Mouse (Mus musculus): Measurements from ENCODE around the gene Ptpn1. TPM values are rescaled to one million over a fixed set of nuclear protein-coding genes. Genes with fewer than 3 reads are reported as not detected.

The Ptpn1 gene
- polyA plus RNA-seq, 1 experiment from 2014 or later, result 41.5 TPM

DNA sequence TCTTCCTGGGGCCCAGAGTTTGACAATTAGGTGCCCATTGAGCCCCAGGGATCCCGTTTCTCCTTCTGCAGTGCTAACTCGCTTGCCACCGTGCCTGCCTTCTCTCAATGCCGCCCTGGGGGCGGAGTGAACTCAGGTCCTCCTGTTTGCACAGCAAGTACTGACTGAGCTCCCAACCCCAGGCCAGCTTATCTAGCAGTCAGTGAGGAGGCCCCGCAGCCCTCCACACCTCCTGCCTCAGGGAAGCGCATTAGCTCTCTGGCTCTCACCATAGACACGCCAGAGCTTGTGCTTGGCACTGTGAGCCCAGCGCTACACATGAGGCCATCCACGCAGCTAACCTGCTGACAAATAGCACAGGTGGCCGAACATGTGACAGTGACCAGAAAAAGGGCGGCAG, 55.8 kb downstream of the Ptpn1 start:
- Histone ChIP-seq H3K9me3 (ENCODE audit: control insufficient read depth, low read length) (no peaks in the 10 kb centered on the region), H3K4me3 (ENCODE audit: control insufficient read depth in 1 of 2, insufficient read depth in 1 of 2, low read depth in 1 of 2, low read length in 2 of 2) (no peak overlapping the region), H3K27me3 (ENCODE audit: control insufficient read depth, insufficient read depth, low read length) (no peaks in the 10 kb centered on the region), H3K36me3 (ENCODE audit: control insufficient read depth, insufficient read depth, low read length) (no peaks in the 10 kb centered on the region), H3K9ac (ENCODE audit: low read length) (peak overlapping the region; percentile 28; the same call in 1 of the 2 replicates), H3K27ac (replicated peaks in 1 of 2; ENCODE audit: control insufficient read depth in 1 of 2, insufficient read depth in 1 of 2, low read depth in 2 of 2, low read length in 2 of 2) (0 out of 4 replicates have a peak overlapping the region, but pooled peaks of 1 of the 2 experiments have one; percentile 2), H3K4me2 (ENCODE audit: low read length) (no peak overlapping the region), H3K4me1 (ENCODE audit: control insufficient read depth in 2 of 2, insufficient read depth in 2 of 2, low read length in 2 of 2) (peaks cover 20 to 29% of the 10 kb centered on the region in 2 experiments)
- WGBS, result 30% methylated on average over 12 of the region's 12 CpGs
- ATAC-seq (ENCODE audit: insufficient number of reproducible peaks, insufficient read depth, low FRiP score, low read depth), result no peak

DNA sequence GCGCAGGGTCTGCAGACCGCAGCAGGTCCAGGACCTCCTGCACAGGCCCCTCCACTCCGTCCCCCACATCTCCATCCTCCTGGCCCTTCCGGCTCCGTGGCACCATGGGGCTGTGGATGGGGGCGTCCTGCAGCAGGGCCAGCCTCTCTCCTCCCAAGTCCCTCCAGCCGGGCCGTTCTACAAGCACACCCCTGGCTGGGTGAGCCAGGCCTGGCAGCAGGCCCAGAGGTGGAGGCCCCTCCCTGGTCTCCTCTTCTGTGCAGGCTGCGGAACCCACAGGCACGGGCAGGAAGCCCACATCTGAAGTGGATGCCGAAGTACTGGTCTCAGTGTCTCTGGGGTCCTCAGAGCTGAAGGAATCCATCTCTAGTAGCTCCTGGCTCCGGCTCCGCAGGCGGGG, 57.5 kb downstream of the Ptpn1 start:
- Histone ChIP-seq H3K4me1 (ENCODE audit: control insufficient read depth in 2 of 2, insufficient read depth in 2 of 2, low read length in 2 of 2) (peaks cover 20 to 29% of the 10 kb centered on the region in 2 experiments), H3K36me3 (ENCODE audit: control insufficient read depth, insufficient read depth, low read length) (no peaks in the 10 kb centered on the region), H3K4me2 (ENCODE audit: low read length) (no peak overlapping the region), H3K9me3 (ENCODE audit: control insufficient read depth, low read length) (no peaks in the 10 kb centered on the region), H3K9ac (ENCODE audit: low read length) (peak overlapping the region; percentile 16), H3K27me3 (ENCODE audit: control insufficient read depth, insufficient read depth, low read length) (no peaks in the 10 kb centered on the region), H3K27ac (replicated peaks in 1 of 2; ENCODE audit: control insufficient read depth in 1 of 2, insufficient read depth in 1 of 2, low read depth in 2 of 2, low read length in 2 of 2) (peak overlapping the region in 1 of 2 experiments; percentile 37; a peak in 1 of 4 replicates), H3K4me3 (ENCODE audit: control insufficient read depth in 1 of 2, insufficient read depth in 1 of 2, low read depth in 1 of 2, low read length in 2 of 2) (no peak overlapping the region)
- ATAC-seq (ENCODE audit: insufficient number of reproducible peaks, insufficient read depth, low FRiP score, low read depth), result peak; percentile 62
- 25% methylated on average over 14 of the region's 14 CpGs for WGBS

DNA sequence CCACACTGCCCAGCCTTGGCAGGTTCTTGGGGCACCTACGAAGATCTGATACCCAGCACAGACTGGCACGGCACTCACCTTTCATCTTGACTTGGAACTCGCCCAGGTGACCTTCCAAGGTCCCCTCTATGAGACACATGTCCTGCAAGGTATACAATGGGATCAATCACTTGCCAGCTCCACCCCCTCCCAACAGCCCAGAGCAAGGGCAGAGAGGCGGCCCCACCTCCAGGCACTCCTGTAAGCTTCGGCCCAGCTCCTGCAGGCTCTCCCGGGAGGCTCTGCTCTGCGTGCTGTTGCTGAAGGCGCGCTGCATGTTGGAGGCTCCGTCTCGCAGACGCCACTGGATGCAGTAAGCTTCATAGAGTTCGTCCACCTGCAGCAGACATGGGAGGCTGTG, 61.4 kb downstream of the Ptpn1 start:
- Histone ChIP-seq H3K4me3 (ENCODE audit: control insufficient read depth in 1 of 2, insufficient read depth in 1 of 2, low read depth in 1 of 2, low read length in 2 of 2) (no peak overlapping the region), H3K4me1 (ENCODE audit: control insufficient read depth in 2 of 2, insufficient read depth in 2 of 2, low read length in 2 of 2) (peaks cover 25 to 29% of the 10 kb centered on the region in 2 experiments), H3K9me3 (ENCODE audit: control insufficient read depth, low read length) (no peaks in the 10 kb centered on the region), H3K9ac (ENCODE audit: low read length) (no peak overlapping the region), H3K27me3 (ENCODE audit: control insufficient read depth, insufficient read depth, low read length) (no peaks in the 10 kb centered on the region), H3K36me3 (ENCODE audit: control insufficient read depth, insufficient read depth, low read length) (no peaks in the 10 kb centered on the region), H3K4me2 (ENCODE audit: low read length) (no peak overlapping the region), H3K27ac (replicated peaks in 1 of 2; ENCODE audit: control insufficient read depth in 1 of 2, insufficient read depth in 1 of 2, low read depth in 2 of 2, low read length in 2 of 2) (no peak overlapping the region)
- 70% methylated on average over 13 of the region's 13 CpGs for WGBS
- ATAC-seq (ENCODE audit: insufficient number of reproducible peaks, insufficient read depth, low FRiP score, low read depth), result no peak

DNA sequence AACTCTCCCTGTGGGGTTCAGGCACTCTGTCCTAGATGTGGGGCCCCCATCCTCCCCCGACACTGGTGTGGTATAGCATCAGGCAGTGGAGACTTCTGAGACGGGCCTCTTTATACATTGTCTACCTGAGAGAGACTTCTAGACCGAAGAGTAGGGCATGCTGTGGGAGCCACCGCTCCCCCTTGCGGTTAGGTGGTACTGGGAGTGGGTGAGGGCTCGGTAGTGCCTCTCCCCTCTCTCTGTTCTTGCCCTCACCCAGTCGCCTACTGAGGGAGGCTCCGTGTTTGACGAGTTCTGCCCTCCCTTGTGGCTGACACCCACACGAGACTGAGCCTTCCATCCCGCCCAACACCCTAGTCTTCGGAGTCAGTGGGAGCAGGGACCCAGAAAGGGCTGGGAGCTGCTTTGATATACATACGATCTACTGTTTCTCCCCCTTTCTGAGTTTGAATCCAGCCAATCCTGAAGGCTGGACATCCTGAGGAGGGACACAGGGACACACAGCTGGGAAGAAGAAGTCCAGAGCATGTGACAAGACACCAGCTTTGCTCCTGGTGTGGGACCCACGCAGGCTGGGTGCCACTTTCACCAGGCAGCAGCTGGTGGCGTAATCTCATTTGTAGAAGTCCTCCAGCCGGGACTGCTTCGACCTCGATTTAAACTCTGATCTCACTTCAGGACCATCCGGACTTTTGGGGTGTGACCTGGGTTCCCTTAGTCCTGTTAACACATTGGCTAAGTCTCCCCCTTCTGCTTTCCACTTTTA, 64.2 kb downstream of the Ptpn1 start:
- no peak for ATAC-seq (ENCODE audit: insufficient number of reproducible peaks, insufficient read depth, low FRiP score, low read depth)
- Histone ChIP-seq H3K4me2 (ENCODE audit: low read length) (no peak overlapping the region), H3K27ac (replicated peaks in 1 of 2; ENCODE audit: control insufficient read depth in 1 of 2, insufficient read depth in 1 of 2, low read depth in 2 of 2, low read length in 2 of 2) (no peak overlapping the region), H3K4me1 (ENCODE audit: control insufficient read depth in 2 of 2, insufficient read depth in 2 of 2, low read length in 2 of 2) (peaks cover 15 to 16% of the 10 kb centered on the region in 2 experiments), H3K27me3 (ENCODE audit: control insufficient read depth, insufficient read depth, low read length) (no peaks in the 10 kb centered on the region), H3K9ac (ENCODE audit: low read length) (no peak overlapping the region), H3K4me3 (ENCODE audit: control insufficient read depth in 1 of 2, insufficient read depth in 1 of 2, low read depth in 1 of 2, low read length in 2 of 2) (no peak overlapping the region), H3K9me3 (ENCODE audit: control insufficient read depth, low read length) (peaks cover 6% of the 10 kb centered on the region; the same call in 1 of the 2 replicates), H3K36me3 (ENCODE audit: control insufficient read depth, insufficient read depth, low read length) (no peaks in the 10 kb centered on the region)
- WGBS, result 54% methylated on average over 19 of the region's 19 CpGs

DNA sequence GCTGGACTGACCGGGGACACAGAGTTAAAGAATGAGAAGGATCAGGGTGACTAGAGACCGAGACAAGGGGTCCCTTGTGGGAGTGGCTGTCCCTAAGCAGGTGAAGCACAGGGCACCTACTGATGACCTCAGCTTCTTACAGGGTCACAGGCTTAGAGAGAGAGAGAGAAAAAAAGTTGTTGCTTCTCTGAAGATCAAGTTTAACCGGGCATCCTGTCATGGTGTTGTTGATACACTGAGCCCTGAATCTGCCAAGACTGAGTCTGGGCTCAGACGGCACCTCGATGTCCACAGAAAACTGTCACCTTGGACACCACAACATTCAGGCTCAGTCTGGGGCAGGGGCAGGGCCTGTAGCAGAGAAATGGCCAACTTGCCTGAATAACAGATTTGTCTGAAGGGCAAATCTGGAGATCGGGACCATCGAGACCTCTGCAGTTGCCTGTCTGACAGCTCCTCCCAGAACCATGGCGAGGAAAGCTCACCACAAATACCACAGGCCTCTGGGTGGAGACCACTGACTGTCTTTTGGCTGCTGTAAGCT, 64.9 kb downstream of the Ptpn1 start:
- Histone ChIP-seq H3K9me3 (ENCODE audit: control insufficient read depth, low read length) (peaks cover 6% of the 10 kb centered on the region; the same call in 1 of the 2 replicates), H3K4me2 (ENCODE audit: low read length) (no peak overlapping the region), H3K27ac (replicated peaks in 1 of 2; ENCODE audit: control insufficient read depth in 1 of 2, insufficient read depth in 1 of 2, low read depth in 2 of 2, low read length in 2 of 2) (no peak overlapping the region), H3K4me3 (ENCODE audit: control insufficient read depth in 1 of 2, insufficient read depth in 1 of 2, low read depth in 1 of 2, low read length in 2 of 2) (no peak overlapping the region), H3K27me3 (ENCODE audit: control insufficient read depth, insufficient read depth, low read length) (no peaks in the 10 kb centered on the region), H3K4me1 (ENCODE audit: control insufficient read depth in 2 of 2, insufficient read depth in 2 of 2, low read length in 2 of 2) (peaks cover 15 to 16% of the 10 kb centered on the region in 2 experiments), H3K9ac (ENCODE audit: low read length) (no peak overlapping the region), H3K36me3 (ENCODE audit: control insufficient read depth, insufficient read depth, low read length) (no peaks in the 10 kb centered on the region)
- WGBS, result 44% methylated on average over 8 of the region's 8 CpGs
- no peak for ATAC-seq (ENCODE audit: insufficient number of reproducible peaks, insufficient read depth, low FRiP score, low read depth)

DNA sequence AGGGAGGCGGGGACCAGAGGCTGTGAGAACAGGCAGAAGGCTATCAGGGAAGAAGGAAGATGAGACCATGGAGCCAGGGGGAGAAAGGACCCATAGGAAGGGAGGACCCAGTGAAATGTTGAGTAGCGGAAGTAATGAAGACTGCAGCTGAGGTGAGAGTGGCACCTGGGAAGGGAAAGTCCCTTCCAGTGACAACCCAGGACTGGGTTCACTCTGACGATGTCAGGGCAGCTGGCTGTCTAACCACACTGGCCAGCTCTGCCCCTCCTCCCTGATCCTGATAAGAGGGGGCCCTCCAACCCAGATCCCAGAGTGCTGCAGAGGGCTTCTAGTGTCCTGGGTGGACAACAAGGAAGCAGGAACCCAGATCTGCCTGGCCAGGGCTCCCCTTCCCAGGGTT, 65.7 kb downstream of the Ptpn1 start:
- Histone ChIP-seq H3K27ac (replicated peaks in 1 of 2; ENCODE audit: control insufficient read depth in 1 of 2, insufficient read depth in 1 of 2, low read depth in 2 of 2, low read length in 2 of 2) (no peak overlapping the region), H3K9ac (ENCODE audit: low read length) (peak overlapping the region; percentile 16; the same call in 1 of the 2 replicates), H3K36me3 (ENCODE audit: control insufficient read depth, insufficient read depth, low read length) (no peaks in the 10 kb centered on the region), H3K9me3 (ENCODE audit: control insufficient read depth, low read length) (peaks cover 6% of the 10 kb centered on the region; the same call in 1 of the 2 replicates), H3K4me3 (ENCODE audit: control insufficient read depth in 1 of 2, insufficient read depth in 1 of 2, low read depth in 1 of 2, low read length in 2 of 2) (no peak overlapping the region), H3K27me3 (ENCODE audit: control insufficient read depth, insufficient read depth, low read length) (no peaks in the 10 kb centered on the region), H3K4me1 (ENCODE audit: control insufficient read depth in 2 of 2, insufficient read depth in 2 of 2, low read length in 2 of 2) (peaks cover 15 to 16% of the 10 kb centered on the region in 2 experiments), H3K4me2 (ENCODE audit: low read length) (no peak overlapping the region)
- ATAC-seq (ENCODE audit: insufficient number of reproducible peaks, insufficient read depth, low FRiP score, low read depth), result no peak
- WGBS, result 28% methylated on average over 2 of the region's 3 CpGs

DNA sequence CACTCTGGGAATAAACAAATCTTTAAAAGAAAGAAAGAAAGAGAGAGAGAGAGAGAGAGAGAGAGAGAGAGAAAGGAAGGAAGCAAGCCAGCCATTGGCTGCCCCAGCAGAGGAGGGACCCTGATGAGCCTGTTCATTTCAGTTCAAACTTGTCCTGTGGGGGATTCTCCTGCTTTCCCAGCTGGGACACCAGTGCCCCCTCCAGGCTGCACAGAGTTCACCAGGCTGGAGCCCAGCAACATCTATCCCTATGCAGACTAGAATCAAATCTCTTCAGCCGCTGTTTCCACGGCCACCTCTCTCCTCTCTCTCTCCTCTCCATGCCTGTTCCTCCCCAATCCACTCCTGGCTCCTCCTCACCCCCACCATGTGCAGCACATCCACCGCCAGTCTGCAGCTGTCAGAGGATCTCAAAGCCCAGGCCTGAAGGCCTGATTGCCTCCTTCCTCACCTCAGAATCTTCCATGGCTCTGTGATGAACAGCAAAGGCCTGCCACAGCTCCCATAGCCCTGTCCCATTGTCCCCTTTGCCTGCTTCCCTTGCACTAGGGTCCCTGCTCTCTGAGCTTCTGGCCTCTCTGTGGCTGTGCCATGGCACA, 67.4 kb downstream of the Ptpn1 start:
- Histone ChIP-seq H3K9me3 (ENCODE audit: control insufficient read depth, low read length) (peaks cover 6% of the 10 kb centered on the region; the same call in 1 of the 2 replicates), H3K4me3 (ENCODE audit: control insufficient read depth in 1 of 2, insufficient read depth in 1 of 2, low read depth in 1 of 2, low read length in 2 of 2) (no peak overlapping the region), H3K4me2 (ENCODE audit: low read length) (no peak overlapping the region), H3K36me3 (ENCODE audit: control insufficient read depth, insufficient read depth, low read length) (no peaks in the 10 kb centered on the region), H3K27ac (replicated peaks in 1 of 2; ENCODE audit: control insufficient read depth in 1 of 2, insufficient read depth in 1 of 2, low read depth in 2 of 2, low read length in 2 of 2) (no peak overlapping the region), H3K27me3 (ENCODE audit: control insufficient read depth, insufficient read depth, low read length) (no peaks in the 10 kb centered on the region), H3K4me1 (ENCODE audit: control insufficient read depth in 2 of 2, insufficient read depth in 2 of 2, low read length in 2 of 2) (peaks cover 15 to 16% of the 10 kb centered on the region in 2 experiments), H3K9ac (ENCODE audit: low read length) (no peak overlapping the region)
- 84% methylated on average over 3 of the region's 3 CpGs for WGBS
- ATAC-seq (ENCODE audit: insufficient number of reproducible peaks, insufficient read depth, low FRiP score, low read depth), result no peak

Measured in heart, embryonic 14.5 days (tissue).